Mouse (Mus musculus): ENCODE measurements at regions not wholly inside any gene's neighbourhood (a gene's known extent, or its start where the extent isn't known, plus 50 kb on each side); places are given as distances from the start of the nearest gene placed in this dataset.

DNA sequence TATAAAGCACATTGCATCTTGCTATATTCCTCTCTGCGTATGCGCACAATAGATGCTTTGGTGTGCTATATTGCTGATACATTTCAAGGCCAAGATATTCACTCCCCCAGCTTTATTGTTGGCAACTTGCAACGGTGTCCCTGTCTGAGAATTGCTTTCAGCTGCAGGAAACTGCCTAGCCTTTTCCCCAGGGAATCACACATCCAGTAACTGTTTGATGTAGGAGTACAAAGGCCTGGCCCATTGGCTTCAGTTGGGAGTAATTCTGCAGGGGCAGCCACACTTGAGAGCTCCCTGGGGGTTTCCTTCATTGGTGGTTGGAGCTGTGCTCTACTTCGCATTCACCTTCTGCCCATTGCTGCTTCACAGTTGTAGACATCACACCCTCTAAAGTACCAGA is 132.8 kb downstream of the Cxxc4 start:
- Histone ChIP-seq H3K9me3 (replicated peaks) (no peaks in the 10 kb centered on the region), H3K36me3 (replicated peaks) (no peaks in the 10 kb centered on the region), H3K4me1 (ENCODE audit: insufficient read depth, low read depth, low read length) (no peaks in the 10 kb centered on the region), H3K4me3 (ENCODE audit: low read depth, low read length) (no peak overlapping the region), H3K27me3 (ENCODE audit: insufficient read depth, low read length) (no peaks in the 10 kb centered on the region)
- ATAC-seq (ENCODE audit: extremely low read depth, insufficient number of reproducible peaks, low FRiP score, poor library complexity, severe bottlenecking) (no peak), DNase-seq (ENCODE audit: low spot score) (no peak)
- no peak for TF ChIP-seq CTCF (IDR thresholded peaks at IDR 0.05; ENCODE audit: low read depth, low read length)
- no peak for TF ChIP-seq GATA2 (IDR thresholded peaks at IDR 0.05; ENCODE audit: borderline replicate concordance, low read depth, low read length)
- TF ChIP-seq POLR2AphosphoS5 (IDR thresholded peaks at IDR 0.05; ENCODE audit: insufficient replicate concordance, low read depth, low read length), result no peak
- TF ChIP-seq TAL1 (conservative IDR thresholded peaks at IDR 0.05; ENCODE audit: low read depth, low read length), result no peak

DNA sequence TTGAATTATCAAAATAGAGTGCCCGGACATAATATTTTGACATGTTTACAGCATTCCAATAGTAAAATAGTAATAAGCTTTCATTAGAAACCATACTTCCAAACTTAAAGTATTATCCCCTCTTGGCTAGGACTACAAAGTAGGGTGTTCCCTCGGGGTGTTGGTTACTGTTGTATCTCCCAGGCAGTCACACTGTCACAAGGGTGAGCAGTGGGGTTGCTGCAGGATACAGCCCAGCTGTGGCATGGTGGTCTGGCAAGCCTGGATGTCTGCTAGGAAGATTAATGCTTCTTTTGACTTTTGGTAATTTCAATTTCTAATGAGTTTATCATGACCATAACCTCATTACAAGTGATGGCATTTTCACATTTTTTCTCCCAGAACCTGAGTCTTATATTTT is 143.3 kb downstream of the Cxxc4 start:
- DNase-seq (ENCODE audit: low spot score) (no peak), ATAC-seq (ENCODE audit: extremely low read depth, insufficient number of reproducible peaks, low FRiP score, poor library complexity, severe bottlenecking) (no peak)
- TF ChIP-seq CTCF (IDR thresholded peaks at IDR 0.05; ENCODE audit: low read depth, low read length) (no peak), GATA1 (IDR thresholded peaks at IDR 0.05; ENCODE audit: borderline replicate concordance, low read length) (no peak), POLR2AphosphoS5 (IDR thresholded peaks at IDR 0.05; ENCODE audit: insufficient replicate concordance, low read depth, low read length) (no peak), GATA2 (IDR thresholded peaks at IDR 0.05; ENCODE audit: borderline replicate concordance, low read depth, low read length) (no peak), TAL1 (conservative IDR thresholded peaks at IDR 0.05; ENCODE audit: low read depth, low read length) (no peak)
- no peaks in the 10 kb centered on the region for H3K9me3 ChIP-seq (replicated peaks)
- no peak overlapping the region for H3K4me3 ChIP-seq (ENCODE audit: low read depth, low read length)
- H3K36me3 ChIP-seq (replicated peaks), result no peaks in the 10 kb centered on the region
- H3K27me3 ChIP-seq (ENCODE audit: insufficient read depth, low read length), result no peaks in the 10 kb centered on the region
- H3K4me1 ChIP-seq (ENCODE audit: insufficient read depth, low read depth, low read length), result no peaks in the 10 kb centered on the region

DNA sequence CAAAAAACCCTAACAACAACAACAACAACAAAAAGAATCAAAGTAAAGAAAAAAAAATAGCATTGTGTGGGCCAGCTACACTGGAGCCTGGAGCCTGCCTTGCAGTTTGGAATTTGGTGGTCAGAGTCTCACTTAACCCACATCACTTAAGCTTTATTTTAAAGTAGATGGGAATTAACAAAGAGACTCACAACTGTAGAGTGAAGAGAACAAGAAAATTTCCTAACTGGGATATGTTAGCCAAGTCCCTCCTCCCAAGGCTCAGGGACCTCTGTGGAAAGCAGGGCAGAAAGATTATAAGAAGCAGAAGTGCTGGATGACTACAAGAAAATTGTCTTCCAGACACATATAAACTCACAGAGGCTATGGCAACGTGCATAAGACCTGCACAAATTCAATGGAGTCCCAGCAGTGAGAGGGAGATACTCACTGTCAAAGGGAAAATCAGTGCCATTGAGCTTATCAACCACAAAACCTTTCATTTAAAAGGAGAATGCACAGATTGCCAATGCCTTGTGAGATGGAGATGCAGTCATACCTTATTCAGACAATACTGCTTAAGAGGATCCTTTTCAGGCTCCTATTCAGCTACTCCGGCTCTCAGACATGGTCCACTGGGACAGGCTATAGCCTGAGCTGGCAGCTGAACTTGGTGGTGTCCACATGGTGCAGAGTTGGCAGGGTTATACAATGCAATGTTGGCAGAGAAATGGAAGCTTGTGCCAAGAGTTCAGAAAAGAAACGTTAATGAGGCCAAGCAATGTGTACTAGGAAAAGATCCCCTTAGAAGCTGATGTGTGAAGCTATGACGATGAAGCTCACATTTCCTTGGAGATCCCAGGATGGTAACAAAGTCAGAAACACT is 154.4 kb downstream of the Cxxc4 start:
- ATAC-seq (ENCODE audit: extremely low read depth, insufficient number of reproducible peaks, low FRiP score, poor library complexity, severe bottlenecking) (no peak), DNase-seq (ENCODE audit: low spot score) (no peak)
- H3K9me3 ChIP-seq (replicated peaks), result no peaks in the 10 kb centered on the region
- no peak overlapping the region for H3K4me3 ChIP-seq (ENCODE audit: low read depth, low read length)
- no peaks in the 10 kb centered on the region for H3K36me3 ChIP-seq (replicated peaks)
- no peaks in the 10 kb centered on the region for H3K27me3 ChIP-seq (ENCODE audit: insufficient read depth, low read length)
- H3K4me1 ChIP-seq (ENCODE audit: insufficient read depth, low read depth, low read length), result no peaks in the 10 kb centered on the region
- TF ChIP-seq GATA1 (IDR thresholded peaks at IDR 0.05; ENCODE audit: borderline replicate concordance, low read length) (no peak), CTCF (IDR thresholded peaks at IDR 0.05; ENCODE audit: low read depth, low read length) (no peak), TAL1 (conservative IDR thresholded peaks at IDR 0.05; ENCODE audit: low read depth, low read length) (no peak), GATA2 (IDR thresholded peaks at IDR 0.05; ENCODE audit: borderline replicate concordance, low read depth, low read length) (no peak)

DNA sequence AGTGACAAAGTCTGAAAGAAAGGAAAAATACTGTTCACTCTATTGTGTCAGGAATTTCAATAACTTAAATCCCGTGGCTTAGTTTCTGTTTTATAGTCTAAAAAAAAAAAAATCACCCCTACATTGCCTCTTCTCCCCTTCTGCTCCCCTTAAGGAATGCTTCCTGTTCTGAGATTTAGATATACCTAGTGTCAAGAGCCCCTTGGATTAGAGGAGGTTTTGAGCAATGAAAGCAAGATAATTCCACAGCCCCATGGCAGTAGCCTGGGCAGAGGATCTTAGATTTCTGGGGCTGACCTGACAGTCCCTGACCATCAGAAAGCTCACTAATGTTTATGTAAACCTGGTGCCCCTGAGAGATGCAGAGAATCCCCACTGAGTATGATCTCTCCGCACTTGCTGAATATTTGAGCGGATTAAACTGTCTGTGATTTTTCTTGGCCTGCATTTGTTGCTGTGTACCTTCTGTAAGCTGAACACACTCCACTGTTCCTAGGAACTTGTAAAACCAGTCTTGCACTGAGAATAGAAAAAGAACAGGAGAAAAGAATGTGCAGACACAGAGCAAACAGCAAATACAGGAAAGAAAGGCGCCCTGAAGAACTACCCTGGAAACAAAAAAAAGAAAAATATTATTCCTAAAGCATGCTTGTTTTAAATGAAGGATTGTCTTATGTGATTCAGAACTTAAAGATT is 164.3 kb downstream of the Cxxc4 start:
- no peaks in the 10 kb centered on the region for H3K27me3 ChIP-seq (ENCODE audit: insufficient read depth, low read length)
- DNase-seq (ENCODE audit: low spot score) (no peak), ATAC-seq (ENCODE audit: extremely low read depth, insufficient number of reproducible peaks, low FRiP score, poor library complexity, severe bottlenecking) (no peak)
- no peaks in the 10 kb centered on the region for H3K9me3 ChIP-seq (replicated peaks)
- no peaks in the 10 kb centered on the region for H3K36me3 ChIP-seq (replicated peaks)
- TF ChIP-seq GATA1 (IDR thresholded peaks at IDR 0.05; ENCODE audit: borderline replicate concordance, low read length) (no peak), GATA2 (IDR thresholded peaks at IDR 0.05; ENCODE audit: borderline replicate concordance, low read depth, low read length) (no peak), CTCF (IDR thresholded peaks at IDR 0.05; ENCODE audit: low read depth, low read length) (no peak), POLR2AphosphoS5 (IDR thresholded peaks at IDR 0.05; ENCODE audit: insufficient replicate concordance, low read depth, low read length) (no peak), TAL1 (conservative IDR thresholded peaks at IDR 0.05; ENCODE audit: low read depth, low read length) (no peak)
- H3K4me3 ChIP-seq (ENCODE audit: low read depth, low read length), result no peak overlapping the region
- no peaks in the 10 kb centered on the region for H3K4me1 ChIP-seq (ENCODE audit: insufficient read depth, low read depth, low read length)

DNA sequence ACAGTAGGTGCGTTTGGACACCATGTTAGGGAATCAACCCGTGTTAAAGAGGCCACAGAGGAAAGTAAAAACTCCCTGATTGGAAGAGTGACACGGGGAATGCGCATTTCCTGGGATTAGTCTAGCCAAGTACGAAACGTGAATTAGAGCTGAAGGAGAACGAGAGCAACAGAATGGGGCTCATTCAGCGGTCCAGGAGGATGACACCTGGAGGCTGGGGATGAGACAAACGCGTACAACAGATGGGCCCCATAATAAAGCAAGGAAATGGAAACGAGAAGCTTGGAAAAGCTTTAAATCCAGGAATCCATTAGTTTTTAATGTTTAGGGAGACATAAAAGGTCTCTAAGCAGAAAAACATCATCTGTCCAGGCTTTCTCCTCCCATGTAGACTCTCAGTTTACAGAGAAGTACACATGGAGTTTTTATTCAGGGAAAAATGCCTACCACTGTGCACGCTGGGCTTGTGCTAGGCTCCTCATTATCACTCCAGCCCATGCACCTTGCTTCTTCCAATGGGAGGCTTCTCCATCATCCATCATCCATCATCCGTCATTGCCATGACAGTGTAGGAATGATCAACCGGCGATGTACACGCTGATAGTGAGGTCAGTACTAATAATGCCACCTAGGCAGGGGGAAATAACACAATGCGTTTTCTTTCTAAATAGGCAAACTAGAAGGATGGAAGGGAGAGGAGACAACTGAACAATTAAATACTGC is 179.5 kb downstream of the Cxxc4 start:
- DNase-seq (ENCODE audit: low spot score) (no peak), ATAC-seq (ENCODE audit: extremely low read depth, insufficient number of reproducible peaks, low FRiP score, poor library complexity, severe bottlenecking) (no peak)
- H3K4me3 ChIP-seq (ENCODE audit: low read depth, low read length), result no peak overlapping the region
- TF ChIP-seq TAL1 (conservative IDR thresholded peaks at IDR 0.05; ENCODE audit: low read depth, low read length) (no peak), GATA1 (IDR thresholded peaks at IDR 0.05; ENCODE audit: borderline replicate concordance, low read length) (no peak), GATA2 (IDR thresholded peaks at IDR 0.05; ENCODE audit: borderline replicate concordance, low read depth, low read length) (no peak)
- H3K4me1 ChIP-seq (ENCODE audit: insufficient read depth, low read depth, low read length), result no peaks in the 10 kb centered on the region
- H3K9me3 ChIP-seq (replicated peaks), result peaks cover 4% of the 10 kb centered on the region; the same call in 1 of the 2 replicates
- H3K27me3 ChIP-seq (ENCODE audit: insufficient read depth, low read length), result no peaks in the 10 kb centered on the region
- H3K36me3 ChIP-seq (replicated peaks), result no peaks in the 10 kb centered on the region

DNA sequence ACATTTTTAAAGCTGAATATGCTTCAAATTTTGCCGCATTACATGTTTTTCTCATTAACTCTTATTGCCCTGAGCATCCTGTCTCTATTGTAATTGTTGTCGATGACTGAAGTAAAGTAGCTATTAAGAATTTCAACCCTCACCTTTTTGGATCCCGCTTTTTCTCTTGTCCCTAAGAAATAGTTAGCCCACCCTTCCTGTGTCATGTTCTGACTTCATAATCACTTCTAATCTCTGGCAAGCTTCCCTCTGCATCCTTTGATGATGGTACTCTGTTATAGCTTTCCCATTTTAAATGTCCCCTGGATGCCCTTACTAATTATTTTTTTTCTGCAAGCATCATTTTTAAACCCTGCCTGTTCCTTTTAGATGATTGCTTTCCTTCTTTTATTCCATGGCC is 191.3 kb downstream of the Cxxc4 start:
- no peak for TF ChIP-seq GATA1 (IDR thresholded peaks at IDR 0.05; ENCODE audit: borderline replicate concordance, low read length)
- no peak for TF ChIP-seq POLR2AphosphoS5 (IDR thresholded peaks at IDR 0.05; ENCODE audit: insufficient replicate concordance, low read depth, low read length)
- no peak for TF ChIP-seq TAL1 (conservative IDR thresholded peaks at IDR 0.05; ENCODE audit: low read depth, low read length)
- no peak for TF ChIP-seq GATA2 (IDR thresholded peaks at IDR 0.05; ENCODE audit: borderline replicate concordance, low read depth, low read length)
- no peak for TF ChIP-seq CTCF (IDR thresholded peaks at IDR 0.05; ENCODE audit: low read depth, low read length)
- H3K4me3 ChIP-seq (ENCODE audit: low read depth, low read length), result no peak overlapping the region
- no peaks in the 10 kb centered on the region for H3K36me3 ChIP-seq (replicated peaks)
- DNase-seq (ENCODE audit: low spot score) (no peak), ATAC-seq (ENCODE audit: extremely low read depth, insufficient number of reproducible peaks, low FRiP score, poor library complexity, severe bottlenecking) (no peak)
- no peaks in the 10 kb centered on the region for H3K4me1 ChIP-seq (ENCODE audit: insufficient read depth, low read depth, low read length)
- no peaks in the 10 kb centered on the region for H3K9me3 ChIP-seq (replicated peaks)
- H3K27me3 ChIP-seq (ENCODE audit: insufficient read depth, low read length), result no peaks in the 10 kb centered on the region

Data from G1E (cell line).